Mouse (Mus musculus) effector memory CD4-positive, alpha-beta T cell, adult 5 months (primary cell): ENCODE data around the gene Gabbr1. TPM values are rescaled to one million over a fixed set of nuclear protein-coding genes. Genes with fewer than 3 reads are reported as not detected.

Source experiments
- polyA plus RNA-seq: library from polyadenylated mRNA; unstranded; fragments of 100-300 nt; shearing (Covaris generic); gene quantifications from one replicate; pipeline ENCODE4 v1.2.1, GENCODE M21; 2017

Gene Gabbr1
- polyA plus RNA-seq, result 14.8 TPM

DNA sequence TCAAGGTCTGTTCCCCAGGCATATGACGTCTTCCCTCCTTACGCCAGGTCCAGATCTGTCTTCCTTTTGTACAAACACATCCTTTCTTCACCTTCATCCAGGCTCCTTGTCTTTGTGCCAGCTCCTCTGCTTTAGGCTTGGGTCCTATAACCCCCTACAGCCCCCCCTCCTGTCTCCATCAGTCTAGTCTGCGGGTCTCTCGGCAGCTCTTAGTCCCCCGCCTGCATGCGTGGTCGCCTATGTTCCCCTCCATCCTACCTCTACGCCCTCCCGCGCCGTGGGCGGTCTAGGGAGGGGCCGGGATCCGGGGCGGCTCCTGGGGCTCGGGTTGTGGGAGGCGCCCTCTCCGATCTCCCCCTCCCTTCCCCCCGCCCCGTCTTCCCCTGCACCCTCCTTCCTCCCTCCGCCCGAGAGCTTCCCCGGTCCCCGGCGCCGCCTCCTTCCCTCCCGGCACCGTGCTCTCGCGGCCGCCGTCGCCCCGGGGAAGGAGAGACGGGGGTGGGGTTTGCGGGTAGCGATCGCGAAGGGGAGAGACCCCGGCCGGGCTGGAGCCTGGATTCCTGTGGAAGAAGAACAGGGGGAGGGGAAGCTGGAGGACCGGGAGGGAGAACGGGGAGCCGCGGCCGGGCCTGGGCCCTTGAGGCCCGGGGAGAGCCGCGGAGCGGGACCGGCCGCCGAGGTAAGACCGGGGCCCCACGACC is at the start of gene Gabbr1:
TSS of gene Gabbr1 (plus strand) at position 356 of the 701 bp plus-strand sequence.

DNA sequence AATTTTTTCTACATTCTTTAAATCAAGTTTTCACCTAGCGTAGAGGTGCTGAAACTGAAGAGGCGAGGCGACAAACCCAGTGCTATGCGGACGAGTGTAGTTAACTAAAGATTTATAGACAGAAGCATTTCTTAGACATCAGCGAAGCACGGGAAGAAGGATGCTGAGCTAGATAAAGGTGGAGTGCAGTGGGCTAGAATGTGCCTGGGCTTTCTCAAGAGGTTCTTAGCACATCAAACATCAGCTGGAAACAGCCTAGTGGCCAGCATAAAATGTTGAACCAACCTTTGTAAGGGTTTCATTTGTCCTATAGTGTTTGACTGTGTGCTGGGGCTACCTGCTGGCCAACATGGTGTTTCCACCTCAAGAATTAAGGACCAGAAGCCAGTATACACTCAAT is 44.9 kb upstream of the Gabbr1 start, which contains the start of gene Zfp57:
TSS of gene Zfp57 (plus strand) at position 301 of the 400 bp plus-strand sequence.

GRCm38 (mm10) chr17:37022628-37023576 is 22.9 kb upstream of the Gabbr1 start, which contains the start of gene Mog:
Gene Mog, minus strand, starts transcription at chr17:37023398.

DNA sequence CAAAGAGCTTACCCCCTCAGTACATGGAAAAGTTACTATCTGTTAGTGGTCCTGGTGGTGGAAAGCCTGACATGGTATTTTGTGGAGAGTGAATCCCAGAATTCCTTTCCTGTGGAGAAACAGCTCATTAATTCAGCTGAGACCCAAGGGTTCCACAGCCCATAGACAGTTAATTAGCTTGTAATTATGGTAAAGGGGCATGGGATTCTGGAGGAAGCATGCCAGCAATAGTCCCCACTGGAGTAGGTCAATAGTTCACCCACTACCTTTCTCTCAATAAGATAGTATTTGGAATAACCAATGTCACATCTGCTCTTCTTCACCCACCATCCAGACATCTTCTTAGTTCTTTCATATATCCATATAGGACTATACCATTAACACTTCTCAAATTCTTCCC is 42.6 kb downstream of the Gabbr1 start, which contains the start of gene Olfr90:
TSS of gene Olfr90 (minus strand) at position 101 of the 400 bp plus-strand sequence.

DNA sequence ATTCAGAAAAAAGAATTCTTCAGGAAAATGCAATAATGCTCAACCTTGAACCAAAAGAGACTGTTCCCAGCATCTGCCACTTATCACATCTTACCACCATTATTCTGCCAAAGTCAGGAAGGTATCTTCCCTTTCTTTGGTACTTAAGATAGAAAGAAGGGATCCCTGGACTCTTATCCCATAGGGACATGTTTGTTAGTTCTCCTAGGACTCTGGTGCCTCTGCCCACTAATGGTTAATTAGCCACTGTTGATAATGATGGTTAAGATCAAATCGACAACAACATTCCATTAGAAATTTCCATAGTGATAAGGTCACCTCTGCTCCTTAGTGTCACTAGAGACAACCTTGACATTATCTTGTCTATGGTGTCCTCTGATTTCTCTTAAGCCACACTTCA is 52.4 kb downstream of the Gabbr1 start, which contains the start of gene Olfr91:
TSS of gene Olfr91 (minus strand) at position 101 of the 400 bp plus-strand sequence.

GRCm38 (mm10) chr17:37119988-37120387 is 74.2 kb downstream of the Gabbr1 start, which contains the start of gene Olfr92:
Gene Olfr92, minus strand, starts transcription at chr17:37120088.

Other genes starting within 250 kb of the Gabbr1 start
- not detected for gene H2-M10.6, start 233.8 kb upstream of the Gabbr1 start, polyA plus RNA-seq
- 118 TPM for gene Trim26, start 208.8 kb upstream of the Gabbr1 start, polyA plus RNA-seq
- gene Trim15, start 178.8 kb upstream of the Gabbr1 start, polyA plus RNA-seq, result not detected
- gene Trim10, start 176.4 kb upstream of the Gabbr1 start, polyA plus RNA-seq, result not detected
- not detected for gene Trim40, start 155.8 kb upstream of the Gabbr1 start, polyA plus RNA-seq
- not detected for gene Trim31, start 147.8 kb upstream of the Gabbr1 start, polyA plus RNA-seq
- 0.86 TPM for gene Rnf39, start 103.0 kb upstream of the Gabbr1 start, polyA plus RNA-seq
- gene Ppp1r11, start 94.2 kb upstream of the Gabbr1 start, polyA plus RNA-seq, result 243 TPM
- 133 TPM for gene Znrd1, start 87.4 kb upstream of the Gabbr1 start, polyA plus RNA-seq
- 2.6 TPM for gene Znrd1as, start 87.4 kb upstream of the Gabbr1 start, polyA plus RNA-seq
- not detected for gene 2410137M14Rik, start 64.7 kb upstream of the Gabbr1 start, polyA plus RNA-seq
- gene H2-M5, start 56.4 kb upstream of the Gabbr1 start, polyA plus RNA-seq, result not detected
- not detected for gene Zfp57, start 44.8 kb upstream of the Gabbr1 start, polyA plus RNA-seq
- not detected for gene Mog, start 22.6 kb upstream of the Gabbr1 start, polyA plus RNA-seq
- gene Olfr90, start 42.5 kb downstream of the Gabbr1 start, polyA plus RNA-seq, result not detected
- not detected for gene Olfr91, start 52.3 kb downstream of the Gabbr1 start, polyA plus RNA-seq
- gene Olfr92, start 74.1 kb downstream of the Gabbr1 start, polyA plus RNA-seq, result not detected
- not detected for gene Olfr93, start 115.5 kb downstream of the Gabbr1 start, polyA plus RNA-seq
- not detected for gene Ubd, start 147.9 kb downstream of the Gabbr1 start, polyA plus RNA-seq
- gene Olfr94, start 155.0 kb downstream of the Gabbr1 start, polyA plus RNA-seq, result not detected
- not detected for gene Olfr95, start 167.2 kb downstream of the Gabbr1 start, polyA plus RNA-seq
- not detected for gene Olfr96, start 174.2 kb downstream of the Gabbr1 start, polyA plus RNA-seq
- gene Olfr97, start 191.4 kb downstream of the Gabbr1 start, polyA plus RNA-seq, result not detected
- gene Olfr98, start 217.8 kb downstream of the Gabbr1 start, polyA plus RNA-seq, result not detected
- 86.2 TPM for gene H2-M3, start 224.3 kb downstream of the Gabbr1 start, polyA plus RNA-seq
- gene Olfr99, start 237.5 kb downstream of the Gabbr1 start, polyA plus RNA-seq, result 2.2 TPM